Mouse (Mus musculus) neutrophil, adult 59 days (primary cell): ENCODE data around the gene Trim47. TPM values are rescaled to one million over a fixed set of nuclear protein-coding genes. Genes with fewer than 3 reads are reported as not detected.

Source experiments
- total RNA-seq, 2 experiments: library from RNA; stranded (reverse); gene quantifications; 1 replicate in 1 of 2; 2 replicates in 1 of 2; pipeline ENCODE4 v1.2.4; 2023

The Trim47 gene
- total RNA-seq, result 1 to 10 TPM; 1.4 to 2.1 TPM

GRCm38 (mm10) chr11:116127156-116127980, at the start of gene Trim47:
Gene Trim47, minus strand, starts transcription at chr11:116127210.

GRCm38 (mm10) chr11:116167884-116168439, 41.0 kb upstream of the Trim47 start, which contains the start of gene Fbf1:
Gene Fbf1, minus strand, starts transcription at chr11:116168166.

GRCm38 (mm10) chr11:116138468-116139138, 11.6 kb upstream of the Trim47 start, which contains the start of gene Mrpl38:
Gene Mrpl38, minus strand, starts transcription at chr11:116138868.

DNA sequence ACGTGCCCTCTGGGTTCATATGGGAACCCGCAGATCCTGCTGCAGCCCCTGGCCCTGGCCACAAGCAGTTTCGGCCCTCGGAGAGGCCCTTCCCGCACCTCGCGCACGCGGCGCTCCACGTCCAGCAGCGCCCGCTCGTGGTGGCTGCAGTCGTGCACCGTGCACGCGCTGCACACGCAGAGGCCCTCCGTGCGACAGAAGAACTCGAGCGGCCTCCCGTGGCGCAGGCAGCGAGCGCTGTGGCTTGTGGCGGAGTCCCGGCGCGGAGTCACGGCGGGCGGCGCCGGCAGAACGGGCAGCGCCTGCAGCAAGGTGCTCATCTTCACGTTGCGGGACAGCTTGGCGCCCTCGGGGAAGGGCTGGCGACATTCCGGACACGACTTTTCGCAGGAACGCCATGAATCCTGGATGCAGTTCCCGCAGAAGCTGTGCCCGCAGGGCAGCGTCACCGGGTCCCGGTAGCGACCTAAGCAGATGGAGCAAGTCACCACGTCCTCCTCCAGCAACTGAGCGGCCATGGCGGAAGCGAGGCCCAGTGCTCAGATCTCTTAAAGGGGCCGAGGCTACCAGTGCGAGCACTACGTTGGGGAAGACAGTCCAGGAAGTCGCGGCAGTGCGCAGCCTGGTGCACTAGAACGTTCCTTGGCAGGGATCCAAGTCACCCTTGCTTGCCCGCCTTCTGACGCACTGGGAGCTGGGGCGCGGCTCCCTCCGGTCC, 3.6 kb upstream of the Trim47 start, which contains the start of gene Trim65:
Gene Trim65, minus strand, starts transcription at position 641 of the 718 bp plus-strand sequence.

GRCm38 (mm10) chr11:116086258-116087193, 40.5 kb downstream of the Trim47 start, which contains the start of gene Wbp2:
Gene Wbp2, minus strand, starts transcription at chr11:116086995.

DNA sequence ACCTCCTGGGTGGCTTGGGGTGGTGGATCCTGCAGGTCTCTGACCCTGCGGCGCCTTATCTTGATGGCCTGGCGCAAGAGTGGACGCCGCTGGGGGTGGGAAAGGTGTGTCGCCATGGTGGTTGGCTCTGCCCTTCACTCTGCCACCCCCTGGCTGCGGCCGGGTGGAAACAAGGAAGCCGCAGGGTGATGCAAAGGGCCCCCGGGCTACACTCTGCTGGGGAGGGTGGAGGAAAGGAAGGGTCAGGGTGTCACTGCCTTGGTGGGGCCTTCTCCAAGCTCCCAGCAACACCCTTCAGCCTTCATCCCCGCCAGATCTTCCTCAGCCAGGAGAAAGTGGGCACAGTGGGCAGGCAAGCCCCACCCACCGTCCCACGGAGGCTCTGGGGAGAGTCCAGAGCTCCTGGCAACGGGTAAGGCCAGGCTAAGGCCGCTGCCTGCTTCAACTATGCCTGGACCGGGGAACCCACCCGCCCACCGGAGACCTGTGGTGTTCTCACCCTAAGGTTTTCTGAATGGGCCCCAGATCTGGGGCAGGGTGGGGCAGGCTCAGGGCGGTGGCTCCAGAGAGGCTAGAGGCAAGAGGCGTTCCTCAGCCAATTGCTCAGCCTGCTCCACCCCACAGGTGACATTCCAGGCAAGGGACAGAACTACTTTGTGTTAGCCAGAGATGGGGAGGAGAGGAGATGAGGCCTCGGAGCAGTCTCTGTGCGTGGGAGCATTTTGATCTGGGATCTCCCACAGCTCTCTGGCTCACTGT, 49.4 kb downstream of the Trim47 start, which contains the start of gene Unc13d:
Gene Unc13d, minus strand, starts transcription at position 516 of the 759 bp plus-strand sequence.

Other genes with a start within 250 kb of the Trim47 start
- gene Smim5, start 227.2 kb downstream of the Trim47 start, total RNA-seq, result 10 to 100 TPM; 57.4 to 58.2 TPM
- gene Smim6, start 215.2 kb downstream of the Trim47 start, total RNA-seq, result 1 to 10 TPM; 5.2 to 5.3 TPM
- gene Sap30bp, start 193.9 kb downstream of the Trim47 start, total RNA-seq, result 10 to 100 TPM; 23.9 to 28.2 TPM
- 10 to 100 TPM; 22.8 to 26.1 TPM for gene Recql5, start 193.7 kb downstream of the Trim47 start, total RNA-seq
- gene Itgb4, start 152.5 kb downstream of the Trim47 start, total RNA-seq, result under 1 TPM in 1 of 2 experiments, not detected in 1; 0.07 TPM
- 1 to 10 TPM; 8.4 to 8.5 TPM for gene Galk1, start 114.5 kb downstream of the Trim47 start, total RNA-seq
- 1,000 to 10,000 TPM; 3,439 to 3,559 TPM for gene H3f3b, start 99.2 kb downstream of the Trim47 start, total RNA-seq
- gene Unk, start 96.9 kb downstream of the Trim47 start, total RNA-seq, result 10 to 100 TPM; 23.5 to 24.4 TPM
- 10 to 100 TPM; 88.5 to 94.2 TPM for gene Unc13d, start 49.2 kb downstream of the Trim47 start, total RNA-seq
- gene Wbp2, start 40.2 kb downstream of the Trim47 start, total RNA-seq, result 100 to 1,000 TPM; 160 to 163 TPM
- 1 to 10 TPM; 5.8 to 8.1 TPM for gene Trim65, start 3.9 kb upstream of the Trim47 start, total RNA-seq
- gene Mrpl38, start 11.7 kb upstream of the Trim47 start, total RNA-seq, result 10 to 100 TPM; 14.5 to 20.1 TPM
- gene Fbf1, start 41.0 kb upstream of the Trim47 start, total RNA-seq, result 1 to 10 TPM; 5.8 to 9.9 TPM
- gene Ten1, start 71.6 kb upstream of the Trim47 start, total RNA-seq, result 10 to 100 TPM; 32.1 to 33.1 TPM
- gene Acox1, start 71.8 kb upstream of the Trim47 start, total RNA-seq, result 10 to 100 TPM; 29.1 to 32.8 TPM
- under 1 TPM in 1 of 2 experiments, not detected in 1; 0.09 TPM for gene Evpl, start 110.9 kb upstream of the Trim47 start, total RNA-seq
- 10 to 100 TPM; 35.3 to 37.0 TPM for gene Srp68, start 147.0 kb upstream of the Trim47 start, total RNA-seq
- gene Galr2, start 153.7 kb upstream of the Trim47 start, total RNA-seq, result not detected
- gene Exoc7, start 180.0 kb upstream of the Trim47 start, total RNA-seq, result 10 to 100 TPM; 39.2 to 47.8 TPM
- gene Foxj1, start 208.2 kb upstream of the Trim47 start, total RNA-seq, result under 1 TPM in 1 of 2 experiments, not detected in 1; 0.13 TPM